Mouse (Mus musculus) MEL (cell line): ENCODE measurements around the gene Dock9.

ENCODE experiments used
- BHLHE40 ChIP-seq: IDR thresholded peaks from 2 replicates; pipeline ENCODE4 v1.6.1; 2012; ENCODE audit warnings: low read depth, mild to moderate bottlenecking, inconsistent platforms, low read length, improper control_type of control experiment, borderline replicate concordance
- ELF1 ChIP-seq: IDR thresholded peaks from 2 replicates; pipeline ENCODE4 v1.6.1; 2014; ENCODE audit warnings: low read depth, mild to moderate bottlenecking, inconsistent platforms, low read length, improper control_type of control experiment, moderate library complexity
- EP300 ChIP-seq, 2 experiments: IDR thresholded peaks; 2 replicates each; pipeline ENCODE4 v1.6.1; 2011; ENCODE audit warnings: improper control_type of control experiment in 2 of 2, low read length in 2 of 2, low read depth in 1 of 2, mild to moderate bottlenecking in 1 of 2
- KAT2A ChIP-seq: conservative IDR thresholded peaks from 2 replicates; pipeline ENCODE4 v1.6.1; 2012; ENCODE audit warnings: low read depth, low read length, improper control_type of control experiment, inconsistent platforms
- MAFK ChIP-seq: IDR thresholded peaks from 2 replicates; pipeline ENCODE4 v1.6.1; 2011; ENCODE audit warnings: low read depth, mild to moderate bottlenecking, low read length, improper control_type of control experiment, borderline replicate concordance
- POLR2A ChIP-seq, 2 experiments: IDR thresholded peaks; 2 replicates each; pipeline ENCODE4 v1.6.1; 2011 to 2012; ENCODE audit warnings: low read length in 2 of 2, mild to moderate bottlenecking in 2 of 2, control low read depth in 1 of 2, improper control_type of control experiment in 1 of 2, low read depth in 1 of 2, moderate library complexity in 1 of 2; ENCODE audit not compliant: control insufficient read depth in 1 of 2, insufficient read depth in 1 of 2, poor library complexity in 1 of 2
- POLR2AphosphoS2 ChIP-seq: IDR thresholded peaks from 2 replicates; pipeline ENCODE4 v1.6.1; 2011; ENCODE audit warnings: low read length, improper control_type of control experiment
- SMC3 ChIP-seq: IDR thresholded peaks from 2 replicates; pipeline ENCODE4 v1.6.1; 2011; ENCODE audit warnings: low read depth, low read length, improper control_type of control experiment
- USF2 ChIP-seq, 2 experiments: IDR thresholded peaks; 2 replicates each; pipeline ENCODE4 v1.6.1; 2011 to 2012; ENCODE audit warnings: improper control_type of control experiment in 2 of 2, low read length in 2 of 2, borderline replicate concordance in 1 of 2, inconsistent platforms in 1 of 2, low read depth in 1 of 2, mild to moderate bottlenecking in 1 of 2; ENCODE audit not compliant: insufficient read depth in 1 of 2

- TF ChIP-seq SMC3: no peak
- TF ChIP-seq POLR2A (IDR thresholded peaks at IDR 0.05; ENCODE audit: control insufficient read depth in 1 of 2, insufficient read depth in 1 of 2, low read depth in 1 of 2, low read length in 2 of 2, poor library complexity in 1 of 2): no peak
- no peak for TF ChIP-seq MAFK
- no peak for TF ChIP-seq ELF1
- TF ChIP-seq KAT2A: no peak
- no peak for TF ChIP-seq POLR2AphosphoS2
- no peak for TF ChIP-seq USF2 (IDR thresholded peaks at IDR 0.05; ENCODE audit: borderline replicate concordance in 1 of 2, insufficient read depth in 1 of 2, low read depth in 1 of 2, low read length in 2 of 2)
- no peak for TF ChIP-seq BHLHE40
- no peak for TF ChIP-seq EP300 (IDR thresholded peaks at IDR 0.05; ENCODE audit: low read depth in 1 of 2, low read length in 2 of 2)
Observed at GRCm38 (mm10) chr14:121657633-121658032, 140.0 kb downstream of the Dock9 start.
